Mouse (Mus musculus): ENCODE data around the gene Samhd1.

The Samhd1 gene

DNA sequence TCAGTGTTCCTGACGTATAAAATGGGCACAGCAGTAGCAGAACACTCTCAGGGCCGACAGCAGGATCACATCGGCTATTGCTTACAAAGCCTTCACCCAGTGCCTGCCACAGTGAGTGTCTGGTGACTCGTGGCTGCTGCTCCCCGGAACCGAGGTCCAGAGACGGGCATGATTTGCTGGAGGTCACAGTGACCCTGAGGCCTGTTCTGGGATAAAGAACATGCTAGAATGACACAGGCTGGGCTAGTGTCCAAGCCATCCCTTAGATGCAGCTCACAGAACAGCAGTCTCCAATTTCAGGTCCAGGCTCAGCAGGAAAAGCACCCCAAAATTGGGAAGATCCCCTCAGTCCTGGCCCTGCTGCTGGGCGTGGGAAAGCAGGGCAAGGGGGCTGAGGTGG lies 80.8 kb downstream of the Samhd1 start:
- DNase-seq (ENCODE audit: low spot score in 2 of 2): no peak

DNA sequence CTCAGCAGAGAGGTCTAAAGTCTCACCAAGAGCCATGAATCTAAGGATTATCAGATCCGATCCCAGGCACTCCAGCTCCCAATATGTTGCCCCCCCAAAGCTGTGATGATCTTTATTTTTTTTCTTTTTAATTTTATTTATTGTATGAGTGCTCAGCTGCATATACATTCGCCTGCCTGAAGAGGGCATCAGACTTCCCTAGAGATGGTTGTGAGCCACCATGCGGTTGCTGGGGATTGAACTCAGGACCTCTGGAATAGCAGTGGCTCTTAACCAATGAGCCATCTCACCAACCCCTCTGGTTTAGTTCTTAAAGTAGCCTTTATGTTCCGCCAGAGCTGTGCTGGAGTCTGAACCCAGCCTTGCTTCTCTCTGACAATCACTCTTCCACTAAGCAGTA lies 81.3 kb downstream of the Samhd1 start:
- DNase-seq (ENCODE audit: low spot score in 2 of 2): no peak

DNA sequence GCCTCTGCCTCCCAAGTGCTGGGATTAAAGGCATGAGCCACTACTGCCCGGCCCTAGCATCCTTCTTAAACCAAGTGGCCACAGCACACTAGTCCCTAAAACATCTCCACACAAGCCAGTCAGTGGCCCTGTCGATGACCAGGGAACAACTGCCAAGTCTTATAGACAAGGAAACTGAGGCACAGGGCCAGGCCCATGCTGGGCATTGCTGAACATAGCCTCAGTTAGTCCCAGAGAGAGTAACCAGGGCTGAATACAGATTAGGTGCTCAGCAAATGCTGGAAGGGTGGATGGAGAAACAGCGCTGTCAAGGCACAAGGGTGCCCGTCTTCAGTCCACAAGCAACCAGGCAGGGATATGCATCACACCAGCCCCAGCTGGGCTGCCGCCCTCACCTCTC lies 81.9 kb downstream of the Samhd1 start:
- no peak for DNase-seq (ENCODE audit: low spot score in 2 of 2)

DNA sequence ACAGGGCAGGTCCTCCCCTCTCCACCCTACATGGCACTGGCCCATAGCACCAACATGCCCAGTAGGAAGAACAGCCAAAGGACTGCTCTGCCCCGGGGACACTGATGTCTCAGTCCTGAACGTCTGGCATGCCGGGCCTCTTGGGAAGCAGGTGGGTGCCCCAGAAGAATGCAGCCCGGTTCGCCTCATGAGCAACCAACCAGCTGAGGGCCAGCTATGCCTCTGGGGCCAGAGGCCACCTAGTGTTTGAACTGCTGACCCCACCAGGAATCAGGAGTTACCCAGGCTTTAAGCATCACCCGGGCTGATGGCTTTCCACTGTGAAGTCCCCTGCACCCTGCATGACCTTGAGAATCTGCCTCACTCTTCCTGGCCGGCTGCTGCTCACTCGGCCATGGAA lies 82.6 kb downstream of the Samhd1 start:
- no peak for DNase-seq (ENCODE audit: low spot score in 2 of 2)

DNA sequence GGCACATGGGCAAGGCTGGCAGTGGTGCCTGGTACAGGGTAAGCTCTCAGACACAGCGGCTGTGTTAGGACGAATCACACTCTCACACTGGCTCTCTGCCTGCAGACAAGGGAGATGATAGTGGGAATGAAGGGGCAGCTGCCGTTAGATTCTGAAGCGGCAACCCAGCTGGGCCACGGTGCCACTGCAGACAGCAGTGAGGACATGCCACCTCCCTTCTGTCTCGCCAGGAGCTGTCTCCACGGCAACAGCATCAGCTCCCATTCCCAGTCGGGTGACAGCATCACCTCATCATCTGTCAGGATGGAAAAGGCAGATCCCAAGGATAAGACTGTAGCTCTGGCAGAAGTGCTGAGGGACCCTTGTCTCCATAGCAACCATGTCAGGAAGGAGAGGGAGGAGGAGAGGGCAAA lies 85.2 kb downstream of the Samhd1 start:
- DNase-seq (ENCODE audit: low spot score in 2 of 2): no peak

DNA sequence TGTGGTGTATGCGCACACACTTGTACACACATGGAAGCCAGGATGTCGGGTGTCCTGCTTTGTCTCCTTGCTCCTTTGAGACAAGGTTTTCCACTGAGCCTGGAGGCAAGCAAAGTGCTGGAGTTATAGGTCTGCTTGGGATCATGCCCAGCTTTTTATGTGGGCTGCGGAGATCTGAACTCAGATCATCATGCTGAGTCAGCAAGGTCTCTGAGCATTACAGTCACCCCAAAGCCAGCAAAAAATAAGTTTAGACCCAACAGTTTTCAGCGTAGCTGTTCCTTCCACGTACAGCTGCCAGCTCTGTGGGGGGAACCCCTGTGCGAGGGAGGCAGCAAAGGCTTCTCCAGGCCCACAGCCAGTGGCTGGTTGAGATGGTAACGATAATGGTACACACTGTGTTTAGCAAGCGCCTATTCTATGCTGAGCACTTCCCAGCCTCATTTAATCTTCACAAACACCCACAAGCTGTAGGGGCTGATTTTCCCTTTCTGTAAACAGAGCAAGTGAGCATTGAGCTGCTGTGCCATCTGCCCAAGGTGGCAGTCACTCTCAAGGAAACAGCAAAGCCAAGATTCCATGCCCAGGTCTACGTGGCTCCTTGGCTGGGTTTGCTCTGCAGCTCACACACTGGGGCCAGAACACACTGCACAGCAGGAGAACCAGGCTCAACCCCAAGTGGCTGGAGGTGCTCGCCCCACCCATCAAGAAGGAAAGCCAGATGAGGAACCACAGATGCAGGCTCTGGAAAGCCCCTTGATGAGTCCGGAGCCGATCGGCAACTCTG lies 86.5 kb downstream of the Samhd1 start:
- DNase-seq (ENCODE audit: low spot score in 2 of 2): no peak
